Mouse (Mus musculus): ENCODE data around the gene Fam151a. TPM values are rescaled to one million over a fixed set of nuclear protein-coding genes. Genes with fewer than 3 reads are reported as not detected.

The Fam151a gene
- 0.19 and 0.30 TPM in 2 replicates for polyA plus RNA-seq (2015; fragmentation: Nextera tagmentation; extraction: Ambion mirVana)

- Histone ChIP-seq H3K9ac (no peak within 1 kb of the TSS), H3K4me1 (no peaks in the 10 kb centered on the region), H3K4me2 (no peak within 1 kb of the TSS), H3K4me3 (no peak within 1 kb of the TSS), H3K9me3 (no peaks in the 10 kb centered on the region), H3K27me3 (no peaks in the 10 kb centered on the region), H3K27ac (no peak within 1 kb of the TSS), H3K36me3 (no peaks in the 10 kb centered on the region)
- no peak for ATAC-seq (ENCODE audit: borderline replicate concordance, extremely low read depth, low FRiP score, low TSS enrichment)
- WGBS, result 31% methylated on average over 4 of the region's 4 CpGs
Measured at GRCm38 (mm10) chr4:106733636-106734035, at the start of gene Fam151a. Gene Fam151a, plus strand, starts transcription at chr4:106733889.

GRCm38 (mm10) chr4:106688636-106689296, 44.9 kb upstream of the Fam151a start:
- no peaks in the 10 kb centered on the region for H3K36me3 ChIP-seq
- H3K4me1 ChIP-seq, result no peaks in the 10 kb centered on the region
- no peaks in the 10 kb centered on the region for H3K9me3 ChIP-seq
- WGBS, result 38% methylated on average over 3 of the region's 3 CpGs
- ATAC-seq (ENCODE audit: borderline replicate concordance, extremely low read depth, low FRiP score, low TSS enrichment), result no peak
- no peak overlapping the region for H3K27ac ChIP-seq
- no peak overlapping the region for H3K4me2 ChIP-seq
- no peaks in the 10 kb centered on the region for H3K27me3 ChIP-seq
- no peak overlapping the region for H3K4me3 ChIP-seq
- no peak overlapping the region for H3K9ac ChIP-seq

- no peaks in the 10 kb centered on the region for H3K36me3 ChIP-seq
Measured at GRCm38 (mm10) chr4:106693841-106694430, 39.8 kb upstream of the Fam151a start.

GRCm38 (mm10) chr4:106699989-106700388, 33.7 kb upstream of the Fam151a start:
- H3K4me3 ChIP-seq, result no peak overlapping the region
- H3K27me3 ChIP-seq, result no peaks in the 10 kb centered on the region
- no peak overlapping the region for H3K27ac ChIP-seq
- H3K4me2 ChIP-seq, result no peak overlapping the region
- ATAC-seq (ENCODE audit: borderline replicate concordance, extremely low read depth, low FRiP score, low TSS enrichment), result peak; percentile 13; the same call in 1 of the 2 replicates
- H3K9me3 ChIP-seq, result no peaks in the 10 kb centered on the region
- WGBS, result 19% methylated on average over 9 of the region's 9 CpGs
- H3K36me3 ChIP-seq, result no peaks in the 10 kb centered on the region
- H3K4me1 ChIP-seq, result no peaks in the 10 kb centered on the region
- H3K9ac ChIP-seq, result no peak overlapping the region

More at GRCm38 (mm10) chr4:106693841-106694430, 39.8 kb upstream of the Fam151a start:
- Histone ChIP-seq H3K4me2 (no peak overlapping the region), H3K9ac (no peak overlapping the region), H3K4me1 (no peaks in the 10 kb centered on the region), H3K27ac (no peak overlapping the region), H3K4me3 (no peak overlapping the region), H3K27me3 (no peaks in the 10 kb centered on the region), H3K9me3 (no peaks in the 10 kb centered on the region)
- WGBS, result 78% methylated on average over 15 of the region's 15 CpGs
- no peak for ATAC-seq (ENCODE audit: borderline replicate concordance, extremely low read depth, low FRiP score, low TSS enrichment)

GRCm38 (mm10) chr4:106700798-106701197, 32.9 kb upstream of the Fam151a start:
- Histone ChIP-seq H3K9me3 (no peaks in the 10 kb centered on the region), H3K27ac (no peak overlapping the region), H3K9ac (no peak overlapping the region), H3K4me3 (no peak overlapping the region), H3K27me3 (no peaks in the 10 kb centered on the region), H3K4me1 (peaks cover 2% of the 10 kb centered on the region; the same call in 1 of the 2 replicates), H3K4me2 (no peak overlapping the region), H3K36me3 (no peaks in the 10 kb centered on the region)
- ATAC-seq (ENCODE audit: borderline replicate concordance, extremely low read depth, low FRiP score, low TSS enrichment), result no peak
- 17% methylated on average over 4 of the region's 4 CpGs for WGBS

GRCm38 (mm10) chr4:106703956-106704355, 29.7 kb upstream of the Fam151a start:
- H3K27me3 ChIP-seq, result no peaks in the 10 kb centered on the region
- no peak overlapping the region for H3K4me3 ChIP-seq
- peaks cover 2% of the 10 kb centered on the region; the same call in 1 of the 2 replicates for H3K4me1 ChIP-seq
- no peaks in the 10 kb centered on the region for H3K9me3 ChIP-seq
- H3K9ac ChIP-seq, result no peak overlapping the region
- H3K36me3 ChIP-seq, result no peaks in the 10 kb centered on the region
- no peak for ATAC-seq (ENCODE audit: borderline replicate concordance, extremely low read depth, low FRiP score, low TSS enrichment)
- no peak overlapping the region for H3K4me2 ChIP-seq
- no peak overlapping the region for H3K27ac ChIP-seq
- 71% methylated on average over 10 of the region's 10 CpGs for WGBS

GRCm38 (mm10) chr4:106704416-106704815, 29.3 kb upstream of the Fam151a start:
- no peak overlapping the region for H3K4me3 ChIP-seq
- H3K4me1 ChIP-seq, result peaks cover 2% of the 10 kb centered on the region; the same call in 1 of the 2 replicates
- H3K4me2 ChIP-seq, result no peak overlapping the region
- H3K27me3 ChIP-seq, result no peaks in the 10 kb centered on the region
- WGBS, result 67% methylated on average over 11 of the region's 11 CpGs
- no peak overlapping the region for H3K27ac ChIP-seq
- H3K36me3 ChIP-seq, result no peaks in the 10 kb centered on the region
- no peaks in the 10 kb centered on the region for H3K9me3 ChIP-seq
- H3K9ac ChIP-seq, result no peak overlapping the region
- ATAC-seq (ENCODE audit: borderline replicate concordance, extremely low read depth, low FRiP score, low TSS enrichment), result no peak

GRCm38 (mm10) chr4:106705096-106705665, 28.5 kb upstream of the Fam151a start:
- WGBS, result 30% methylated on average over 8 of the region's 8 CpGs
- Histone ChIP-seq H3K27ac (no peak overlapping the region), H3K9me3 (no peaks in the 10 kb centered on the region), H3K4me1 (peaks cover 2% of the 10 kb centered on the region; the same call in 1 of the 2 replicates), H3K4me3 (no peak overlapping the region), H3K36me3 (no peaks in the 10 kb centered on the region), H3K9ac (no peak overlapping the region), H3K4me2 (no peak overlapping the region), H3K27me3 (no peaks in the 10 kb centered on the region)
- no peak for ATAC-seq (ENCODE audit: borderline replicate concordance, extremely low read depth, low FRiP score, low TSS enrichment)

GRCm38 (mm10) chr4:106707957-106708356, 25.7 kb upstream of the Fam151a start:
- H3K4me1 ChIP-seq, result peaks cover 2% of the 10 kb centered on the region; the same call in 1 of the 2 replicates
- peak overlapping the region; percentile 38; the same call in 1 of the 2 replicates for H3K4me2 ChIP-seq
- H3K36me3 ChIP-seq, result no peaks in the 10 kb centered on the region
- H3K27ac ChIP-seq, result no peak overlapping the region
- H3K27me3 ChIP-seq, result no peaks in the 10 kb centered on the region
- H3K9me3 ChIP-seq, result no peaks in the 10 kb centered on the region
- H3K9ac ChIP-seq, result no peak overlapping the region
- 0 out of 2 replicates have a peak overlapping the region, but pooled peaks have one; percentile 1 for H3K4me3 ChIP-seq
- no peak for ATAC-seq (ENCODE audit: borderline replicate concordance, extremely low read depth, low FRiP score, low TSS enrichment)
- WGBS, result 32% methylated on average over 5 of the region's 5 CpGs

GRCm38 (mm10) chr4:106708408-106708807, 25.3 kb upstream of the Fam151a start:
- peaks cover 2% of the 10 kb centered on the region; the same call in 1 of the 2 replicates for H3K4me1 ChIP-seq
- H3K36me3 ChIP-seq, result no peaks in the 10 kb centered on the region
- H3K27ac ChIP-seq, result no peak overlapping the region
- peak overlapping the region; percentile 38; the same call in 1 of the 2 replicates for H3K4me2 ChIP-seq
- H3K4me3 ChIP-seq, result 0 out of 2 replicates have a peak overlapping the region, but pooled peaks have one; percentile 1
- H3K9me3 ChIP-seq, result no peaks in the 10 kb centered on the region
- WGBS, result 0% methylated on average over 8 of the region's 8 CpGs
- no peaks in the 10 kb centered on the region for H3K27me3 ChIP-seq
- ATAC-seq (ENCODE audit: borderline replicate concordance, extremely low read depth, low FRiP score, low TSS enrichment), result 0 out of 2 replicates have a peak, but pooled peaks have one; percentile 16
- no peak overlapping the region for H3K9ac ChIP-seq

- Histone ChIP-seq H3K4me2 (no peak overlapping the region), H3K27me3 (no peaks in the 10 kb centered on the region), H3K4me3 (no peak overlapping the region), H3K27ac (no peak overlapping the region), H3K36me3 (no peaks in the 10 kb centered on the region), H3K9me3 (no peaks in the 10 kb centered on the region), H3K4me1 (no peaks in the 10 kb centered on the region), H3K9ac (no peak overlapping the region)
- 83% methylated on average over 6 of the region's 6 CpGs for WGBS
- ATAC-seq (ENCODE audit: borderline replicate concordance, extremely low read depth, low FRiP score, low TSS enrichment), result no peak
Measured at GRCm38 (mm10) chr4:106713622-106714021, 20.1 kb upstream of the Fam151a start.

GRCm38 (mm10) chr4:106720631-106721030, 13.1 kb upstream of the Fam151a start:
- H3K36me3 ChIP-seq, result no peaks in the 10 kb centered on the region
- ATAC-seq (ENCODE audit: borderline replicate concordance, extremely low read depth, low FRiP score, low TSS enrichment), result no peak
- no peaks in the 10 kb centered on the region for H3K27me3 ChIP-seq
- no peaks in the 10 kb centered on the region for H3K9me3 ChIP-seq
- no peak overlapping the region for H3K9ac ChIP-seq
- 76% methylated on average over 4 of the region's 4 CpGs for WGBS
- H3K27ac ChIP-seq, result no peak overlapping the region
- no peak overlapping the region for H3K4me3 ChIP-seq
- H3K4me2 ChIP-seq, result no peak overlapping the region
- H3K4me1 ChIP-seq, result no peaks in the 10 kb centered on the region

Data from lung, embryonic 15.5 days (tissue).